Mouse (Mus musculus) midbrain, embryonic 14.5 days (tissue): ENCODE results near the gene B230217C12Rik. TPM values are rescaled to one million over a fixed set of nuclear protein-coding genes. Genes with fewer than 3 reads are reported as not detected.

Source experiments
- ATAC-seq: fragments of 200-750 bp; cut with Nextera tagmentation; 2 replicates; pipeline ENCODE4 v1.8.0; 2017; ENCODE audit warnings: moderate number of reproducible peaks, moderate library complexity; ENCODE audit not compliant: low FRiP score, low TSS enrichment
- DNase-seq: peaks from one replicate; pipeline ENCODE4 v3.0.0-alpha.2; 2015
- H3K27ac ChIP-seq: fragments of 300-500 bp; sonication (generic); replicated peaks from 2 replicates; pipeline ENCODE4 v1.5.1; 2014; ENCODE audit warnings: mild to moderate bottlenecking, low read depth, low read length, moderate library complexity
- H3K27me3 ChIP-seq: fragments of 300-500 bp; sonication (generic); 2 replicates; pipeline ENCODE4 v1.6.1; 2014; ENCODE audit warnings: low read length, control low read depth, mixed read lengths; ENCODE audit not compliant: control insufficient read depth, insufficient read depth
- H3K36me3 ChIP-seq: fragments of 300-500 bp; sonication (generic); 2 replicates; pipeline ENCODE4 v1.6.1; 2014; ENCODE audit warnings: low read length, control low read depth; ENCODE audit not compliant: control insufficient read depth, insufficient read depth
- H3K4me1 ChIP-seq: fragments of 300-500 bp; sonication (generic); 2 replicates; pipeline ENCODE4 v1.6.1; 2014; ENCODE audit warnings: mild to moderate bottlenecking, antibody characterized with exemption, low read length, control low read depth; ENCODE audit not compliant: control insufficient read depth, insufficient read depth
- H3K4me2 ChIP-seq: fragments of 300-500 bp; sonication (generic); 2 replicates; pipeline ENCODE4 v1.6.1; 2014; ENCODE audit warnings: mild to moderate bottlenecking, low read length, moderate library complexity
- H3K4me3 ChIP-seq: fragments of 300-500 bp; sonication (generic); replicated peaks from 2 replicates; pipeline ENCODE4 v1.5.1; 2014; ENCODE audit warnings: low read depth, low read length
- H3K9ac ChIP-seq: fragments of 300-500 bp; sonication (generic); replicated peaks from 2 replicates; pipeline ENCODE4 v1.6.1; 2014; ENCODE audit warnings: mild to moderate bottlenecking, low read length, moderate library complexity
- H3K9me3 ChIP-seq: fragments of 300-500 bp; sonication (generic); 2 replicates; pipeline ENCODE4 v1.6.1; 2016; ENCODE audit warnings: low read length, control low read depth, mixed read lengths; ENCODE audit not compliant: control insufficient read depth
- WGBS: fragments of 180-500 bp; shearing (Covaris S2); extraction: QIAGEN DNeasy Blood & Tissue Kit; methylation state at CpG from one replicate; pipeline ENCODE4 v1.1.7; 2014; 5-methylcytosine and 5-hydroxymethylcytosine counted together
- polyA plus RNA-seq: library from polyadenylated mRNA; unstranded; fragments of >200 nt; fragmentation: Nextera tagmentation; extraction: Ambion mirVana; gene quantifications from 2 replicates; pipeline ENCODE4 v1.2.1, GENCODE M21; 2014

Gene B230217C12Rik
- polyA plus RNA-seq, 1 experiment from 2014 or later = 32.4 TPM

GRCm38 (mm10) chr11:97812491-97812921 is 28.1 kb upstream of the B230217C12Rik start:
- H3K4me1 ChIP-seq = peaks cover 58% of the 10 kb centered on the region
- peak overlapping the region; percentile 34 for H3K9ac ChIP-seq
- H3K27me3 ChIP-seq = no peaks in the 10 kb centered on the region
- peaks cover 56% of the 10 kb centered on the region for H3K36me3 ChIP-seq
- H3K4me3 ChIP-seq = 0 out of 2 replicates have a peak overlapping the region, but pooled peaks have one; percentile 5
- H3K9me3 ChIP-seq = no peaks in the 10 kb centered on the region
- WGBS = 9% methylated on average over 3 of the region's 3 CpGs
- ATAC-seq = peak; percentile 83
- peak overlapping the region; percentile 96 for H3K27ac ChIP-seq
- H3K4me2 ChIP-seq = peak overlapping the region; percentile 51
- peak; percentile 88 for DNase-seq

DNA sequence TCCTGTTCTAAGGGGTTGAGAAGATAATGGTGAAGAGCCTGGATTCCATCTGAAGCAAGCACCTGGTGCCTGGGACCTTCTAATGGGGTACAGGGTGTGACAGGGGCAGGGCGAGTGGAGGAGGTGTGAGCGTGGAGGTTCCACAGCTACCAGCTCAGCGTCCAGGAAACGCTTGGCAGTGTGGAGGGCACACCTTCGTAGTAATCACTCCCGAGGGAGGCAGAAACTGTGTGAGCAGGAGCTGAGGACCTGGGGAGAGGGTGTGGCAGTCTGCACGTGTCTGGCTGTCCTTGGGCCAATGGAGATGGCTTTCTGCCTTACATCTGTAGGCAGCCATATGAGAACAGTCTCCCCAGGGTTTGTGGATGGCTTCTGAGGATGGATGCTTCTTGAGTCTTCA is 27.5 kb upstream of the B230217C12Rik start:
- Histone ChIP-seq H3K4me1 (peaks cover 61% of the 10 kb centered on the region), H3K4me3 (no peak overlapping the region), H3K9me3 (no peaks in the 10 kb centered on the region), H3K27ac (peak overlapping the region; percentile 96), H3K9ac (peak overlapping the region; percentile 29; the same call in 1 of the 2 replicates), H3K36me3 (peaks cover 54% of the 10 kb centered on the region), H3K4me2 (peak overlapping the region; percentile 51), H3K27me3 (no peaks in the 10 kb centered on the region)
- ATAC-seq (peak; percentile 35; the same call in 1 of the 2 replicates), DNase-seq (peak; percentile 56)
- WGBS = 27% methylated on average over 7 of the region's 7 CpGs

DNA sequence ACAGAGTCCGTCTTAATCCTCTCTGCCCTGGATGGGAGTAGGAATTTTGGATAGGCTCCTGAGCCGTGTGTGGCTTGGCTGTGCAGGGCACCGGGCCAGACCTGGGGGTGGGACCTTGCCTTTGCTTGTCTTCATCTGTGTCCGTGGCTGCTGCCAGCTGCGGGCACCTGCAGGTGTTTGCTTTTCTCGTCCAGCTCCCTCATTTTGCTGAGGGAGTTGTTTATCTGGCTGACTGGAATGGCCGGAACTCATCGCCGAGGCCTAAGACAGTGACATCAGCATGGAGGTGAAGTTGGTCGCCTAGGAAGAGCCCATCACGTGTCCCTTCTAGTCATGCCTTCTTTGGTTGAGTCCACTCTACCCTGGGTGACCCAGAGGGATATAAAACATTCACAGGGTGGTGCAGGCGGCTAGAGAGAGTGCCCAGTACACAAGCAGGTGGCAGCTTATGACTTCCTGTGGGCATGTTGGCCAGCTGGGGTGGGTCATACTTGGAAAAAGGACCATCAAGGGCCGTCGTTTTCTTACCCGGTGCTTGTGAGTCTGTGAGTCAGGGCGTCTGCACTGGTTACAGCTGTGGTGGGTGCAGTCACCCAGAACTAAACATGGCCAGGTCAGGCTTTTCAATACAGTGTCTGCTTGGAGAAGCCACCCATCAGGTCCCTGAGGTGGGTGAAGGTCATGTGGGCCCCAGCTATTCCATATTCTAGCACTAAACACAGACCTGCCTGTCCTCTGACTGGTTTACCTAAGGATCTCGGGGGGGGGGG is 26.6 kb upstream of the B230217C12Rik start:
- 0 out of 2 replicates have a peak overlapping the region, but pooled peaks have one; percentile 29 for H3K9ac ChIP-seq
- 69% methylated on average over 17 of the region's 17 CpGs for WGBS
- H3K4me1 ChIP-seq = peaks cover 64% of the 10 kb centered on the region

DNA sequence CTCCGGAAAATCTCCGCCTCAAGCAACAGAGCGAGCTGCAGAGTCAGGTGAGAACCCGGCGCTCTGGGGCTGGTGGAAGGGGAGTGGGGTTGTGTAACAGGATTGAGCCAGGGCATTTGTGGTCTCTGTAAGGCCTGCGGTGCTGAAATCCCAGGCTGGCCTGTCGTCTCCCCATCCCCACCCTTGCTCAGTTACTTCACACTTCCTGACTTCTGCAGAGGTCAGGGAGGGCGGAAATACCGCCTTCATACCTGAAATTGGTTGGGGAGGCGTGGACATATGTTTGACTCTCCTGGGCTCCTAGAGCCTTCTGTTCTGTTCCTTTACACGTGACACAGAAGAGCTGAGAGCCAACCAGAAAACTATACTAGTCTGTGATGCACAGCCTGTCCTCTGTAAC is 24.8 kb upstream of the B230217C12Rik start:
- Histone ChIP-seq H3K4me1 (peaks cover 52% of the 10 kb centered on the region), H3K4me3 (no peak overlapping the region), H3K9me3 (no peaks in the 10 kb centered on the region), H3K27me3 (no peaks in the 10 kb centered on the region), H3K36me3 (peaks cover 51% of the 10 kb centered on the region), H3K27ac (no peak overlapping the region), H3K9ac (0 out of 2 replicates have a peak overlapping the region, but pooled peaks have one; percentile 12), H3K4me2 (no peak overlapping the region)
- 69% methylated on average over 11 of the region's 11 CpGs for WGBS
- no peak for DNase-seq
- ATAC-seq = no peak

More for the DNA sequence above, 26.6 kb upstream of the B230217C12Rik start:
- Histone ChIP-seq H3K27ac (peak overlapping the region; percentile 96), H3K27me3 (no peaks in the 10 kb centered on the region), H3K9me3 (no peaks in the 10 kb centered on the region), H3K4me3 (no peak overlapping the region), H3K36me3 (peaks cover 50% of the 10 kb centered on the region), H3K4me2 (0 out of 2 replicates have a peak overlapping the region, but pooled peaks have one; percentile 51)
- no peak for ATAC-seq
- no peak for DNase-seq

- DNase-seq = peak; percentile 64
- H3K27ac ChIP-seq = no peak overlapping the region
- H3K27me3 ChIP-seq = no peaks in the 10 kb centered on the region
- H3K4me3 ChIP-seq = no peak overlapping the region
- 31% methylated on average over 5 of the region's 5 CpGs for WGBS
- ATAC-seq = no peak
- H3K4me1 ChIP-seq = peaks cover 49% of the 10 kb centered on the region
- no peaks in the 10 kb centered on the region for H3K9me3 ChIP-seq
- no peak overlapping the region for H3K4me2 ChIP-seq
- peaks cover 55% of the 10 kb centered on the region for H3K36me3 ChIP-seq
- no peak overlapping the region for H3K9ac ChIP-seq
Measured at GRCm38 (mm10) chr11:97816176-97816575, 24.4 kb upstream of the B230217C12Rik start.

GRCm38 (mm10) chr11:97816916-97817315 is 23.7 kb upstream of the B230217C12Rik start:
- WGBS = 69% methylated on average over 9 of the region's 9 CpGs
- ATAC-seq = no peak
- no peak overlapping the region for H3K4me3 ChIP-seq
- H3K4me2 ChIP-seq = no peak overlapping the region
- no peaks in the 10 kb centered on the region for H3K27me3 ChIP-seq
- H3K27ac ChIP-seq = no peak overlapping the region
- peaks cover 57% of the 10 kb centered on the region for H3K36me3 ChIP-seq
- H3K4me1 ChIP-seq = peaks cover 41% of the 10 kb centered on the region
- H3K9me3 ChIP-seq = no peaks in the 10 kb centered on the region
- peak overlapping the region; percentile 4; the same call in 1 of the 2 replicates for H3K9ac ChIP-seq
- no peak for DNase-seq

DNA sequence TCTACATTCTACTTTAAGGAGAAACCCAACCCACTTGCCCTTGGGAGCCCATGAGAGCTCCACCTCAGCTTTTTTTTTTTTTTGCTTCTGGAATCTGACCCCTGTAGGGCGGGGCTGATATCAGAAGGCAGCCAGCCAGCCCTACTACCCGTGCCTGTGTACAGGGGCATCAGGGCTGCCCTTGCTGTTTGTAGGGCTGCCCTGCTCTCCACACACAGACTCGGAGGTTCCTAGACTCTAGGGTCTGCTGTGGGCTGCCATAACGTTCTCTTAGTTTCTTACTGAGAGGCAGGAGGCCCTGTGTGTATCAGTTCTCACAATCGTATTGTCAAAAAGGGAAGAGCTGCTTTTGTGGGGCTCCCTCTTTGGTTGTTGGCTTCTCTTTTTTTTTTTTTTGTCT is 23.2 kb upstream of the B230217C12Rik start:
- 46% methylated on average over 5 of the region's 5 CpGs for WGBS
- Histone ChIP-seq H3K4me2 (no peak overlapping the region), H3K9ac (no peak overlapping the region), H3K4me1 (peaks cover 37% of the 10 kb centered on the region), H3K27me3 (no peaks in the 10 kb centered on the region), H3K4me3 (no peak overlapping the region), H3K36me3 (peaks cover 57% of the 10 kb centered on the region), H3K9me3 (no peaks in the 10 kb centered on the region), H3K27ac (no peak overlapping the region)
- ATAC-seq = no peak
- no peak for DNase-seq

DNA sequence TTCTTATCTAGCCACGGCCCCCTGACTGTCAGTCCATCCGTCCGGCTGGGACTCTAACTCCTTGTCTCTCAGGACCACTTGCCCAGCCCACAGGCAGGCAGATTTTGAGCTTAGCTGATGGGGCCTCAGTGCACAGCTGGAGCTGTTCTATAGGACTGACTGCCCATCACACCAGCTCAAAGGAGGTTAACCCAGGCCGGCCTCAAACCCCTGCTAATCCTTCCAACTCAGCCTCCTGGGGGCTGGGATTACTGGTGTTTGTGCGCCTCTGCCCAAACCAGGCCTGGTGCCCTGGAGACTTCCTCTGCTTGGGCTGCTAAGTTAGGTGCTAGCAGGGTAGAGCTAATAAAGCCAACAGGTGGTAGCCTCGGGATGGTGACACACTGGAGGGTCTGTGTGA is 22.6 kb upstream of the B230217C12Rik start:
- peaks cover 62% of the 10 kb centered on the region for H3K36me3 ChIP-seq
- 11% methylated on average over 6 of the region's 6 CpGs for WGBS
- DNase-seq (no peak), ATAC-seq (no peak)
- H3K27me3 ChIP-seq = no peaks in the 10 kb centered on the region
- H3K4me2 ChIP-seq = no peak overlapping the region
- H3K27ac ChIP-seq = peak overlapping the region; percentile 68
- no peak overlapping the region; the same call in 1 of the 2 replicates for H3K9ac ChIP-seq
- H3K4me3 ChIP-seq = no peak overlapping the region
- no peaks in the 10 kb centered on the region for H3K9me3 ChIP-seq
- peaks cover 30% of the 10 kb centered on the region for H3K4me1 ChIP-seq
